Mouse (Mus musculus): ENCODE measurements around the gene Lsamp. TPM values are rescaled to one million over a fixed set of nuclear protein-coding genes. Genes with fewer than 3 reads are reported as not detected.
"Not testable (repeated sequence)": the region's sequence is repeated elsewhere in the genome, so short reads cannot be mapped to it uniquely, and the experiment has no call there.

Lsamp gene
- total RNA-seq, 2 experiments from 2014 or later, result 375 to 426 TPM

DNA sequence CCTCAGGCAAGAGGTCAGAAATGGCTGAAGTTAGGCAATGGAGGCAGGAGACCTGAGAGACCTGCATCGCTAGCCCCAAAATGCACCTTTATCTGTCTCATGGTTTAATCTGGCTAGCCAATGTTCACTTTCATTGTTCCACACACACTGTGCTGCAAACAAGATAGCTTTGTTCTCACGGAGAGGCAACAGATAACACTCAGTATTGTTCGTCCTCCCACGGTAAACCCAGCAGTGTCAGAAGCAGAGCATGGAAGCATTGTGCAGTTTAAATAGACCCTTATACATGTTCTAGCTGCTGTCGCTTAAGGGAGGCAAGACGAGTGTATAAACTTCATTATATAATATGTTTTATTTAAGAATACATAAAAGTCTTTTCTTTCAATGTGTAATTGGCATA is 486.8 kb downstream of the Lsamp start:
- peak in 1 of 2 experiments; percentile 45 for DNase-seq (ENCODE audit: low spot score in 2 of 2)

DNA sequence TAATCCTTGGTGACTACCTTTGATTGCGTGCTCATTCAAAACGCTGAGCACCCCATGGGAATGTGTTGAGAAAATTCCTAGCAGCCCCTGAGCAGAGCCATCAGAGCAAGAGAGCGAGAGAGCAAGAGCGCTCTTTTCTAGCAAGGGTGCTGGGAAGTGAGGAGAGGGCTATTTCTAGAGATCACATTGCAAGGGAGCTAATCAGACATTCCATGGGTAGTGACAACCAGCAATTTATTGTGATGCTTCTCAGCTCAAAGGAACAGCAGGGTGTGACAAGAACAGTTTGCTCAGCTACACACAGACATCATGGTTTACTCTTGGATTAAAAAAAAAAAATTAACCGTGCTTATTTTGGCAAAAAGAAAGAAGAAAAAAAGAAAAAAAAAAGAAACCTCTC is 487.8 kb downstream of the Lsamp start:
- peak in 1 of 2 experiments; percentile 33 for DNase-seq (ENCODE audit: low spot score in 2 of 2)

- no peak for DNase-seq (ENCODE audit: low spot score in 2 of 2)
Observed at GRCm38 (mm10) chr16:40491606-40492005, 507.4 kb downstream of the Lsamp start.

- peak; percentile 19 to 57 for DNase-seq (ENCODE audit: low spot score in 2 of 2)
Observed at GRCm38 (mm10) chr16:40504262-40504960, 520.2 kb downstream of the Lsamp start.

DNA sequence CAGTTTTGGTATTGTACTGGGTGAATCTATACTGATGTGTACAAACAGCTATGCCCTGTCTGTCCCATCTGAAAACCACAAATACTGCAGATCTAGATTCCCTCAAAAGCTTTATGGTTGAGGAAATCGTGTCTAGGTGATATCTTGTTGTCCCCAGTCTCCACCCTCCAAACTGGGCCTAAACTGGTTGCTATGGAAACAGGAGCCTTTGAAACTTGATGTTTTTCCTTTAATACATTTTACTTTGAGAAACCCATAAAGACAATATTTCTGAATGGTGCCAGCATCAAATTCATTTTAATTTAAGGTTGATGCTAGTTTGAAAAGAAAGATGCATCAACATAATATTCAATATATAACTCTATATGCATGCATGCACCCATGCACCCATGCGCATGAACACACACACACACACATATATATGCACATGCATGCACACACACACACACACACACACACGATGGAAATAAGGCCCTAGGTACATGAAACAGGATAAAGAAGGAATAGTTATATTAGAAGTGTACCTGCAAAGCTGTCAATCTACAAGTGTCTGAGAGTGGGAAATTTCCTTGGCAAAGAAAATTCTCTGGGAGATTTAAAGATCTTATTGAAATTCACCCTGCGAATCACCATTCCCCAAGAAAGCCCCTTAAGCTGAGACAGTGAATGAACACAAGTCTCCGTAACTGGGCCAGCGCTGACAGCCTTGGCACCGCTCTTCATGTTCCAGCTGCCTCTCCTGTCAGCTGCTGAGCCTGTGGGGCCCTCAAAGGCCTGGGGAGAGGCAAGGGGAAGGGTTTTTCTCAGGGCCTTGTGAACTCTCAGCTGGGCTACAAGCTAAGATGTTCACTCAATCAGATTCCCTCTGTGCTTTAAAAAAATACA is 525.2 kb downstream of the Lsamp start:
- peak; percentile 28 to 34 for DNase-seq (ENCODE audit: low spot score in 2 of 2)

DNA sequence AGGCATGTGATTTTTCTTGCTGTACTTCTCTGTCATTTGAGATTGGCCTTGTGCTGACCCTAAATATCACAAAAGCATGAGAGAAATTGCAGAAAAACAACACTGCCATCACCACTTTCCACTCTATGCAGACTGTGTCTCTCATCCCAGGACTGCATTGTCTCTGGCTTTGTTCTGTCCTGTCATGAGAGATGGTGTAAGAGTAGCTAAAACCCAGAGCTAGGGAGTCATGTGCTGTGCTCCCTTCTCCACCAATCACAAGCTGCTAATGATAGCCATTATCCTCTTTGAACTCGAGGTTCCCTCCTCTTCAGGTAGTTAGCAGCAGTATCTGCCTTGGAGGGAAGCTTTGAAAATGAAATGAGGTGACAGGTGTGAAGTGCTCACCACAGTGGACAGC is 552.6 kb downstream of the Lsamp start:
- no peak for DNase-seq (ENCODE audit: low spot score in 2 of 2)

- no peak for DNase-seq (ENCODE audit: low spot score in 2 of 2)
Observed at GRCm38 (mm10) chr16:40549663-40550062, 565.5 kb downstream of the Lsamp start.

DNA sequence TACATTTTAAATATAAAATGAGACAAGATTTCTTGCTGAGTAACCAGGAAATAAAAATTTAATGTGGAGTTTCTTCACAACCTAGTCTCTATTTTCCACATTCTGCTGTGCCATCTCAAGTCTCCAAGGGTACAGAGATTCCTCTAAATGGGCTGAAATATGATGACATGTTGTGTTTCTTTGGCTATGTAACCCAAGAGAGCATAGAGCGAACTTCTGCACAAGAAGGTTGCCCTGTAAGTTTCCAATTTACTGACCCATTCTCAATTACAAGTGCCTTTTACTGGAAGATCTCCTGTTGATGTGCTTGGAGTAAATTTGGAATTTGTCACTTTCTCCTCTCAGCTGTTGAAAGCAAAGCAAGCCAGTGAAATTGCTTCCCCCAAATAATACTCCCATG is 571.4 kb downstream of the Lsamp start:
- no peak for DNase-seq (ENCODE audit: low spot score in 2 of 2)

- DNase-seq (ENCODE audit: low spot score in 2 of 2), result no peak
Observed at GRCm38 (mm10) chr16:40557680-40558249, 573.6 kb downstream of the Lsamp start.

DNA sequence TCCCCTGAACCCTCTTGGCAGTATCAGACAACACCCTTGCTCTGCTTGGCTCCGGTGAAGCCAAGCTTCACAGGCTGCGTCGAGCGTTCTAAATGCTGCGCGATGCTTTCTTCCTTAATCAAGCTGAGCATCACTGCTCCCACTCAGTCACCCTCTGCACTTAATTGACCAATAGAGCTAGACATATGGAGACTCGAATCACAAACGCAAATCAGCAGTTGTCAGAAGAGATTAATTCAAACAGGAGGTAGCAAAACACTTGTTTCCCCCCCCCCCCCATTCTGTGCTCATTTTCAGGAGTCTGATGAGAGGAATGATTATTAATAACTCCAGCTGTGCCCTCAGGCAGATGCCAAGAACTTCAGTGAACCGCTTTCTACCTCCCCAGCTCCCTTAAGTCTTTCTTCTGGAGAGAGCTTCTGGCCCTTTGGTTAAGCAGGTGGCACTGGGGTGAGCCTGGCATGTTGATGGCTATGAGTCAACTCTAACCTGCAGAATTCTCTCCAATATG is 583.3 kb downstream of the Lsamp start:
- DNase-seq (ENCODE audit: low spot score in 2 of 2), result peak in 1 of 2 experiments; percentile 37

- no peak for DNase-seq (ENCODE audit: low spot score in 2 of 2)
Observed at GRCm38 (mm10) chr16:40572085-40572745, 588.1 kb downstream of the Lsamp start.

- no peak for DNase-seq (ENCODE audit: low spot score in 2 of 2)
Observed at GRCm38 (mm10) chr16:40582076-40582475, 597.9 kb downstream of the Lsamp start.

DNA sequence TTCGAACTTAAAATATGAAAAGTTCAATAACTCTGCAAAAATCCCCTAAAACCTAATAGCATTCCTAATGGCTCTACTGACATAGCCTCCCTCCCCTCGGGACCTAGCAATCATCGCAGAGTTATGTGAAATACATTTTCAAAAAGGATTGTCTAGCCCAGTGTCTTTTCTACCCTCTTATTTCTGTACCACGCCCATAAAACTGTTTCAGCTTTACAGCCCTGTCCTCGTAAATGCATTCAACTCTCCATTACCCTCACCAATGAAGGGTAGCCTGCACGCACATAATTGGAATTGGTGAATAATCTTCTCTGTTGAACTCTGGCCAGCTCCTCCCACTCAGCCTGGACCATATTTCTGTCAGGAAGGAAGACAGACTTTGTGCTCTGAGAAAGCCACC is 609.0 kb downstream of the Lsamp start:
- DNase-seq (ENCODE audit: low spot score in 2 of 2), result no peak

GRCm38 (mm10) chr16:40601431-40602387 is 617.5 kb downstream of the Lsamp start:
- peak; percentile 53 to 85 for DNase-seq (ENCODE audit: low spot score in 2 of 2)

- DNase-seq (ENCODE audit: low spot score in 2 of 2), result no peak
Observed at GRCm38 (mm10) chr16:40607509-40607908, 623.3 kb downstream of the Lsamp start.

- DNase-seq (ENCODE audit: low spot score in 2 of 2), result not testable (repeated sequence)
Observed at GRCm38 (mm10) chr16:40616697-40617096, 632.5 kb downstream of the Lsamp start.

DNA sequence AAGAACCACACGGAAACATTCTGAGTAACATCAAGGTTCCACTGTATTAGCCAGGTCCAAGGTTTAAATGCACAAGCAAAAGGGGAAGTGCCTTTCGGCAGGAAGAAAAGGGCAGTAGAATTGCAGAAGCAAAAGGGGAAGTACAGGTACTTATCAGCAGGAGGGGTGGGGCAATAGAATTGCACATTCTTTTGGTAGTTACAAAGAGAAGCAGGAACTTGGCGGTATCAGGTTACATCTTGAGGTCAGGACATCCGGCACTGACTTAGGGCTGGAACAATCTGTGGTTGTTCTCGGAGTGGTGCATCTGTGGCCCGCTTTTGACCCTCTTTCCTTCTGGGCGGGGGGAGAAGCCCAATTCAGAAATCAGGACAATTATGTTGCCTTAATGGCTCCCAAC is 636.9 kb downstream of the Lsamp start:
- DNase-seq (ENCODE audit: low spot score in 2 of 2), result not testable (repeated sequence)

GRCm38 (mm10) chr16:40627159-40627558 is 643.0 kb downstream of the Lsamp start:
- DNase-seq (ENCODE audit: low spot score in 2 of 2), result peak in 1 of 2 experiments; percentile 22

- DNase-seq (ENCODE audit: low spot score in 2 of 2), result no peak
Observed at GRCm38 (mm10) chr16:40639621-40640371, 655.6 kb downstream of the Lsamp start.

All from layer of hippocampus, adult 18-20 months (tissue).